Mouse (Mus musculus) frontal cortex, postnatal 10 days (tissue): ENCODE data around the gene Lysmd1.

Experiments
- DNase-seq, 2 experiments: peaks; one replicate each; pipeline ENCODE4 v3.0.0; 2022; ENCODE audit warnings: low spot score in 2 of 2, mixed read lengths in 1 of 2

Lysmd1 gene

GRCm38 (mm10) chr3:95136336-95136735 is 2.4 kb downstream of the Lysmd1 start:
- no peak for DNase-seq

GRCm38 (mm10) chr3:95139586-95140288 is 5.8 kb downstream of the Lysmd1 start:
- DNase-seq = no peak

- no peak for DNase-seq
These were observed 6.4 kb downstream of the Lysmd1 start for GRCm38 (mm10) chr3:95140289-95140595.

GRCm38 (mm10) chr3:95140795-95141194 is 6.9 kb downstream of the Lysmd1 start:
- DNase-seq = no peak

- DNase-seq = no peak
These were observed 7.6 kb downstream of the Lysmd1 start for GRCm38 (mm10) chr3:95141474-95141873.

GRCm38 (mm10) chr3:95141952-95142616 is 8.2 kb downstream of the Lysmd1 start, which contains the start of gene Tnfaip8l2:
Gene Tnfaip8l2, minus strand, starts transcription at chr3:95142360.
- DNase-seq = no peak

GRCm38 (mm10) chr3:95142617-95143011 is 8.7 kb downstream of the Lysmd1 start:
- peak in 1 of 2 experiments; percentile 80 for DNase-seq

GRCm38 (mm10) chr3:95147924-95148323 is 14.0 kb downstream of the Lysmd1 start:
- DNase-seq = no peak

- no peak for DNase-seq
These were observed 20.0 kb downstream of the Lysmd1 start for GRCm38 (mm10) chr3:95153874-95154273.

GRCm38 (mm10) chr3:95159511-95159986 is 25.7 kb downstream of the Lysmd1 start:
- no peak for DNase-seq

GRCm38 (mm10) chr3:95159987-95160963 is 26.4 kb downstream of the Lysmd1 start, which contains the start of gene Sema6c:
Gene Sema6c, plus strand, starts transcription at chr3:95160457.
- DNase-seq = peak; percentile 82 to 87

- DNase-seq = peak in 1 of 2 experiments; percentile 12
These were observed 27.2 kb downstream of the Lysmd1 start for GRCm38 (mm10) chr3:95161041-95161551.

- no peak for DNase-seq
These were observed 27.9 kb downstream of the Lysmd1 start for GRCm38 (mm10) chr3:95161618-95162344.

GRCm38 (mm10) chr3:95162345-95162628 is 28.4 kb downstream of the Lysmd1 start:
- DNase-seq = no peak

- no peak for DNase-seq
These were observed 29.7 kb downstream of the Lysmd1 start for GRCm38 (mm10) chr3:95163419-95164255.

- DNase-seq = no peak
These were observed 30.3 kb downstream of the Lysmd1 start for GRCm38 (mm10) chr3:95164256-95164550.

- no peak for DNase-seq
These were observed 31.0 kb downstream of the Lysmd1 start for GRCm38 (mm10) chr3:95164840-95165239.

- no peak for DNase-seq
These were observed 36.1 kb downstream of the Lysmd1 start for GRCm38 (mm10) chr3:95169996-95170395.

- no peak for DNase-seq
These were observed 37.2 kb downstream of the Lysmd1 start for GRCm38 (mm10) chr3:95171105-95171504.

- no peak for DNase-seq
These were observed 38.8 kb downstream of the Lysmd1 start for GRCm38 (mm10) chr3:95172526-95173255.
